Mouse (Mus musculus) left cerebral cortex, postnatal 4 days (tissue): Measurements from ENCODE around the gene Luc7l2. TPM values are rescaled to one million over a fixed set of nuclear protein-coding genes. Genes with fewer than 3 reads are reported as not detected.
A peak's percentile ranks its signal among the peaks of the same experiment; 100 is the strongest.

ENCODE experiments used
- DNase-seq: peaks from one replicate; pipeline ENCODE4 v3.0.0-alpha.2; 2022
- intact Hi-C: fragments of 180-260 bp; cut with DNase I; formaldehyde crosslinking; loops from one replicate; pipeline ENCODE4 v1.15.1; 2025
- total RNA-seq, 2 experiments: library from RNA; stranded (reverse); gene quantifications; 2 replicates each; pipeline ENCODE4 v1.2.3; 2021

Luc7l2 gene
- total RNA-seq, 2 experiments from 2014 or later = 182 TPM

- DNase-seq = peak; percentile 99
- intact Hi-C loops = loop anchor here (2.0 kb wide), 1 partner anchor 17 kb away; no protein-coding TSS in a partner anchor
Measured at GRCm38 (mm10) chr6:38551989-38552635, 978 bp downstream of the Luc7l2 start.

- DNase-seq = no peak
- intact Hi-C loops = no loop called here
Measured at GRCm38 (mm10) chr6:38552636-38553000, 1.5 kb downstream of the Luc7l2 start.

- no peak for DNase-seq
- intact Hi-C loops = no loop called here
Measured at GRCm38 (mm10) chr6:38576096-38576495, 25.0 kb downstream of the Luc7l2 start.

GRCm38 (mm10) chr6:38580112-38580857 is 29.2 kb downstream of the Luc7l2 start:
- no peak for DNase-seq
- intact Hi-C loops = no loop called here

- intact Hi-C loops = no loop called here
- DNase-seq = no peak
Measured at GRCm38 (mm10) chr6:38581711-38582110, 30.6 kb downstream of the Luc7l2 start.

- no peak for DNase-seq
- intact Hi-C loops = no loop called here
Measured at GRCm38 (mm10) chr6:38597481-38597880, 46.3 kb downstream of the Luc7l2 start.

GRCm38 (mm10) chr6:38609892-38610291 is 58.8 kb downstream of the Luc7l2 start:
- no peak for DNase-seq
- intact Hi-C loops = no loop called here

GRCm38 (mm10) chr6:38622406-38622805 is 71.3 kb downstream of the Luc7l2 start:
- DNase-seq = no peak

GRCm38 (mm10) chr6:38623457-38623856 is 72.3 kb downstream of the Luc7l2 start:
- no peak for DNase-seq
- intact Hi-C loops = no loop called here

More at GRCm38 (mm10) chr6:38622406-38622805, 71.3 kb downstream of the Luc7l2 start:
- intact Hi-C loops = no loop called here

GRCm38 (mm10) chr6:38624439-38624838 is 73.3 kb downstream of the Luc7l2 start:
- intact Hi-C loops = no loop called here
- no peak for DNase-seq

GRCm38 (mm10) chr6:38626086-38626485 is 75.0 kb downstream of the Luc7l2 start:
- intact Hi-C loops = no loop called here

GRCm38 (mm10) chr6:38627081-38627480 is 75.9 kb downstream of the Luc7l2 start:
- DNase-seq = no peak
- intact Hi-C loops = no loop called here

More at GRCm38 (mm10) chr6:38626086-38626485, 75.0 kb downstream of the Luc7l2 start:
- no peak for DNase-seq

- no peak for DNase-seq
- intact Hi-C loops = no loop called here
Measured at GRCm38 (mm10) chr6:38627486-38627885, 76.4 kb downstream of the Luc7l2 start.

- intact Hi-C loops = no loop called here
- DNase-seq = no peak
Measured at GRCm38 (mm10) chr6:38629556-38629955, 78.4 kb downstream of the Luc7l2 start.

- intact Hi-C loops = no loop called here
- no peak for DNase-seq
Measured at GRCm38 (mm10) chr6:38632826-38633225, 81.7 kb downstream of the Luc7l2 start.

- no peak for DNase-seq
- intact Hi-C loops = no loop called here
Measured at GRCm38 (mm10) chr6:38634461-38634860, 83.3 kb downstream of the Luc7l2 start.

- intact Hi-C loops = no loop called here
- peak; percentile 66 for DNase-seq
Measured at GRCm38 (mm10) chr6:38635941-38636851, 85.1 kb downstream of the Luc7l2 start.

- DNase-seq = peak; percentile 36
- intact Hi-C loops = no loop called here
Measured at GRCm38 (mm10) chr6:38636852-38637618, 85.9 kb downstream of the Luc7l2 start, which contains the start of gene Klrg2. TSS of gene Klrg2 (minus strand) at chr6:38637242.

GRCm38 (mm10) chr6:38640401-38640800 is 89.3 kb downstream of the Luc7l2 start:
- DNase-seq = no peak
- intact Hi-C loops = no loop called here

- DNase-seq = no peak
- intact Hi-C loops = no loop called here
Measured at GRCm38 (mm10) chr6:38641228-38641627, 90.1 kb downstream of the Luc7l2 start.
